Mouse (Mus musculus) myocyte (in vitro differentiated cells): Measurements from ENCODE around the gene Wnt9a. TPM values are rescaled to one million over a fixed set of nuclear protein-coding genes. Genes with fewer than 3 reads are reported as not detected.

Experiments used
- H3K27me3 ChIP-seq: one replicate; pipeline ENCODE4 v1.6.1; 2011; ENCODE audit not compliant: control insufficient read depth, insufficient read depth, insufficient read length
- H3K36me3 ChIP-seq: one replicate; pipeline ENCODE4 v1.6.1; 2011; ENCODE audit not compliant: control insufficient read depth, insufficient read depth
- H3K4me2 ChIP-seq: one replicate; pipeline ENCODE4 v1.6.1; 2011; ENCODE audit warnings: low read depth, control low read depth
- H3K4me3 ChIP-seq: one replicate; pipeline ENCODE4 v1.5.1; 2011; ENCODE audit warnings: mild to moderate bottlenecking, control low read depth, moderate library complexity
- H3K79me2 ChIP-seq: one replicate; pipeline ENCODE4 v1.6.1; 2011; ENCODE audit not compliant: control insufficient read depth, insufficient read depth
- H3ac ChIP-seq: one replicate; pipeline ENCODE4 v1.6.1; 2011; ENCODE audit not compliant: control insufficient read depth, insufficient read length
- CEBPB ChIP-seq: IDR thresholded peaks from 2 replicates; pipeline ENCODE4 v1.6.1; 2011; ENCODE audit warnings: mild to moderate bottlenecking, moderate library complexity; ENCODE audit not compliant: poor library complexity, insufficient read depth, severe bottlenecking
- E2F4 ChIP-seq: IDR thresholded peaks from one replicate; pipeline ENCODE4 v1.6.1; 2011; ENCODE audit warnings: mild to moderate bottlenecking, control low read depth, moderate library complexity; ENCODE audit not compliant: insufficient read depth
- MAX ChIP-seq: IDR thresholded peaks from one replicate; pipeline ENCODE4 v1.6.1; 2011; ENCODE audit warnings: low read depth, mild to moderate bottlenecking, control low read depth
- MYOD1 ChIP-seq, 3 experiments: IDR thresholded peaks; one replicate each; pipeline ENCODE4 v1.6.1; 2011; ENCODE audit warnings: control low read depth in 2 of 3, low read depth in 2 of 3, mild to moderate bottlenecking in 2 of 3, moderate library complexity in 1 of 3; ENCODE audit not compliant: insufficient read length in 2 of 3, control insufficient read depth in 1 of 3
- MYOG ChIP-seq, 3 experiments: IDR thresholded peaks; one replicate each; pipeline ENCODE4 v1.6.1; 2011; ENCODE audit warnings: control low read depth in 2 of 3, low read depth in 2 of 3, mild to moderate bottlenecking in 2 of 3; ENCODE audit not compliant: insufficient read length in 2 of 3, control insufficient read depth in 1 of 3, insufficient read depth in 1 of 3
- POLR2A ChIP-seq: IDR thresholded peaks from one replicate; pipeline ENCODE4 v1.6.1; 2011; ENCODE audit warnings: low read depth, mild to moderate bottlenecking, control low read depth, moderate library complexity; ENCODE audit not compliant: insufficient read length
- POLR2AphosphoS2 ChIP-seq: IDR thresholded peaks from one replicate; pipeline ENCODE4 v1.6.1; 2011; ENCODE audit warnings: low read depth, control low read depth; ENCODE audit not compliant: insufficient read length
- REST ChIP-seq: IDR thresholded peaks from one replicate; pipeline ENCODE4 v1.6.1; 2011; ENCODE audit warnings: mild to moderate bottlenecking, control low read depth, moderate library complexity; ENCODE audit not compliant: insufficient read depth, insufficient read length
- SRF ChIP-seq: IDR thresholded peaks from one replicate; pipeline ENCODE4 v1.6.1; 2011; ENCODE audit warnings: low read depth; ENCODE audit not compliant: control insufficient read depth, insufficient read length
- TCF12 ChIP-seq: IDR thresholded peaks from one replicate; pipeline ENCODE4 v1.6.1; 2011; ENCODE audit warnings: mild to moderate bottlenecking, control low read depth; ENCODE audit not compliant: poor library complexity, insufficient read depth, severe bottlenecking
- TCF3 ChIP-seq: IDR thresholded peaks from one replicate; pipeline ENCODE4 v1.6.1; 2011; ENCODE audit warnings: low read depth, control low read depth; ENCODE audit not compliant: insufficient read length
- USF1 ChIP-seq: IDR thresholded peaks from one replicate; pipeline ENCODE4 v1.6.1; 2011; ENCODE audit warnings: low read depth, mild to moderate bottlenecking, control low read depth, moderate library complexity
- polyA plus RNA-seq: library from polyadenylated mRNA; unstranded; fragments of >200 nt; fragmentation: generic; extraction: Trizol; gene quantifications from one replicate; pipeline ENCODE4 v1.2.1, GENCODE M21; 2012; ENCODE audit warnings: missing spikeins

Gene Wnt9a
- polyA plus RNA-seq, 1 experiment: 11.6 TPM

DNA sequence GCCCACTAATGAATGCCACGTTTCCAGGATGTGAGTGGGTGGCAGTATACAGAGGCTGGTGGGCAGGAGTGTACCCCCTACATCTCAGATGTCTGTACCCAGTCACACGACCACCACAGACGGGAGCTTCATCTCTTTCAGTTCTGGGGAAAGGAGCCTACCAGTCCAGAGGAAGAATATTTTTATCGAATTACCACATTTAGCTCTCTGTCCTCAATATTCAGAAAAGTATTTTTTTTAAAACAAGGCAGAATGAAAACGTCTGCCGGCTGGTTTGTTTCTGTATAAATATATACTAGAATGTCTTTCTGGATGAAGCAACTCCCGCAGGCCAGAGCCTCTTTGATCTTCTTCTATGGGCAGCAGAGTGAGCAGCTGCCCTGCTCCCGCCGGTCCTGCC lies 26.2 kb downstream of the Wnt9a start:
- TF ChIP-seq USF1: no peak
- no peak for TF ChIP-seq TCF3
- TF ChIP-seq TCF12: no peak
- no peak for TF ChIP-seq CEBPB
- TF ChIP-seq MAX: no peak
- no peak for TF ChIP-seq MYOG (IDR thresholded peaks at IDR 0.05; ENCODE audit: control insufficient read depth in 1 of 3, insufficient read depth in 1 of 3, insufficient read length in 2 of 3, low read depth in 2 of 3)
- TF ChIP-seq REST: no peak
- no peak for TF ChIP-seq POLR2A
- TF ChIP-seq MYOD1 (IDR thresholded peaks at IDR 0.05; ENCODE audit: control insufficient read depth in 1 of 3, insufficient read length in 2 of 3, low read depth in 2 of 3): no peak
- no peak for TF ChIP-seq POLR2AphosphoS2
- TF ChIP-seq E2F4: no peak
- no peak for TF ChIP-seq SRF

DNA sequence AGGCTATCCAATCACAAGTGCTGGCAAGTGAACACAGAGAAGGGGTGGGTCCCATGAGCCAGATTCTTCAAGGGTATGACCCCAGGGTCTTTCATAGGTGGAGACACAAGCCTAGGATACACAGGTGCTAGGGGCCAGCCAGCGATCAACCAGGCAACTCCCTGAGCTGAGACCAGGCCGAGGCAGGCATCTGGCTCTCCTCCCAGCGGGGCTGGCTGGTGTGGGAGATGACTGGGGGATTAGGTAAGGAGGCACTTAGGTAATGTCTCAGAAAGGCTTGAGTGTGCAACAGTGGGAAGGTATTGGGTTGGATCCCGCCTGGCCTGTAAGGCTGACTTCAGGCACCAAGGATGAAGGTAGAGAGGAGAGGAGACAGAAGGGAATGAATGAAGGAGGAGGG lies 28.4 kb downstream of the Wnt9a start:
- H3ac ChIP-seq: no peak overlapping the region
- no peak overlapping the region for H3K4me2 ChIP-seq
- no peaks in the 10 kb centered on the region for H3K79me2 ChIP-seq
- no peak overlapping the region for H3K4me3 ChIP-seq
- TF ChIP-seq USF1: no peak
- no peak for TF ChIP-seq MYOG (IDR thresholded peaks at IDR 0.05; ENCODE audit: control insufficient read depth in 1 of 3, insufficient read depth in 1 of 3, insufficient read length in 2 of 3, low read depth in 2 of 3)
- no peak for TF ChIP-seq TCF3
- no peak for TF ChIP-seq E2F4
- no peak for TF ChIP-seq MYOD1 (IDR thresholded peaks at IDR 0.05; ENCODE audit: control insufficient read depth in 1 of 3, insufficient read length in 2 of 3, low read depth in 2 of 3)
- TF ChIP-seq POLR2AphosphoS2: no peak
- TF ChIP-seq CEBPB: no peak
- no peak for TF ChIP-seq MAX
- TF ChIP-seq SRF: no peak
- TF ChIP-seq REST: no peak
- H3K27me3 ChIP-seq: no peaks in the 10 kb centered on the region
- no peaks in the 10 kb centered on the region for H3K36me3 ChIP-seq

More for the DNA sequence above, 26.2 kb downstream of the Wnt9a start:
- H3K36me3 ChIP-seq: no peaks in the 10 kb centered on the region
- H3K79me2 ChIP-seq: no peaks in the 10 kb centered on the region
- no peaks in the 10 kb centered on the region for H3K27me3 ChIP-seq
- no peak overlapping the region for H3ac ChIP-seq
- H3K4me3 ChIP-seq: no peak overlapping the region
- no peak overlapping the region for H3K4me2 ChIP-seq

DNA sequence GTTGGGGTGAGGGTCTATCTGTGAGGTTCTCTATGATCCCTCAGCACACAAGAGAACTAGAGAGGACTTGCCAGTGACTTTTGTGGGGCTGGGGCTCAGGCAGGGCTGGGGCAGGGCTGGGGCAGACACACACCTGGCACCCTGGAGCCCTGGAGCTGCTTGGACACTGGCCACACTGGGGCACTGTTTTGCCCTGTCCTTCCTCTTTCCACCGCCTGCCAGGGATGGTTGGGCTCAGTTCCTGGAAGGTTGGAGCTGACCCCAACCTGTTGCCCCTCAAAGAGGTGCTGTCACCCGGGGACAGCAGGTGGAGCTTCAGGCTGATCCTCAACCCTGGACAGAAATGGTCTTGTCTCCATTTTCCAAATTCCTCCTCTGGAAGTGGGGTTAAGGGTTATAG lies 29.2 kb downstream of the Wnt9a start:
- Histone ChIP-seq H3K79me2 (no peaks in the 10 kb centered on the region), H3K4me3 (no peak overlapping the region), H3K36me3 (no peaks in the 10 kb centered on the region), H3K4me2 (no peak overlapping the region), H3K27me3 (no peaks in the 10 kb centered on the region), H3ac (no peak overlapping the region)
- TF ChIP-seq POLR2AphosphoS2: peak; percentile 14
- no peak for TF ChIP-seq CEBPB
- no peak for TF ChIP-seq USF1

GRCm38 (mm10) chr11:59336381-59336780 lies 29.7 kb downstream of the Wnt9a start:
- Histone ChIP-seq H3K4me3 (no peak overlapping the region), H3K79me2 (no peaks in the 10 kb centered on the region), H3K4me2 (no peak overlapping the region), H3K27me3 (no peaks in the 10 kb centered on the region), H3ac (no peak overlapping the region), H3K36me3 (no peaks in the 10 kb centered on the region)
- no peak for TF ChIP-seq CEBPB
- TF ChIP-seq POLR2AphosphoS2: no peak
- no peak for TF ChIP-seq USF1
- TF ChIP-seq POLR2A: no peak
- no peak for TF ChIP-seq MYOG (IDR thresholded peaks at IDR 0.05; ENCODE audit: control insufficient read depth in 1 of 3, insufficient read depth in 1 of 3, insufficient read length in 2 of 3, low read depth in 2 of 3)
- no peak for TF ChIP-seq E2F4
- TF ChIP-seq MYOD1 (IDR thresholded peaks at IDR 0.05; ENCODE audit: control insufficient read depth in 1 of 3, insufficient read length in 2 of 3, low read depth in 2 of 3): no peak
- TF ChIP-seq SRF: no peak
- no peak for TF ChIP-seq TCF12
- no peak for TF ChIP-seq MAX

- H3K4me3 ChIP-seq: no peak overlapping the region
- H3K27me3 ChIP-seq: no peaks in the 10 kb centered on the region
- no peak overlapping the region for H3ac ChIP-seq
- TF ChIP-seq CEBPB: no peak
- no peak for TF ChIP-seq USF1
- no peak for TF ChIP-seq SRF
- TF ChIP-seq POLR2A: no peak
- no peak for TF ChIP-seq MYOD1 (IDR thresholded peaks at IDR 0.05; ENCODE audit: control insufficient read depth in 1 of 3, insufficient read length in 2 of 3, low read depth in 2 of 3)
- no peak for TF ChIP-seq REST
- no peak for TF ChIP-seq TCF12
- TF ChIP-seq MAX: no peak
- H3K36me3 ChIP-seq: no peaks in the 10 kb centered on the region
- no peaks in the 10 kb centered on the region for H3K79me2 ChIP-seq
- no peak overlapping the region for H3K4me2 ChIP-seq
Observed at GRCm38 (mm10) chr11:59337955-59338735, 31.4 kb downstream of the Wnt9a start.
